Mouse (Mus musculus): Measurements from ENCODE around the gene Fam49a. TPM values are rescaled to one million over a fixed set of nuclear protein-coding genes. Genes with fewer than 3 reads are reported as not detected.

The Fam49a gene
- polyA plus RNA-seq (2012; rRNA removed): 2.4 and 3.4 TPM in 2 replicates

DNA sequence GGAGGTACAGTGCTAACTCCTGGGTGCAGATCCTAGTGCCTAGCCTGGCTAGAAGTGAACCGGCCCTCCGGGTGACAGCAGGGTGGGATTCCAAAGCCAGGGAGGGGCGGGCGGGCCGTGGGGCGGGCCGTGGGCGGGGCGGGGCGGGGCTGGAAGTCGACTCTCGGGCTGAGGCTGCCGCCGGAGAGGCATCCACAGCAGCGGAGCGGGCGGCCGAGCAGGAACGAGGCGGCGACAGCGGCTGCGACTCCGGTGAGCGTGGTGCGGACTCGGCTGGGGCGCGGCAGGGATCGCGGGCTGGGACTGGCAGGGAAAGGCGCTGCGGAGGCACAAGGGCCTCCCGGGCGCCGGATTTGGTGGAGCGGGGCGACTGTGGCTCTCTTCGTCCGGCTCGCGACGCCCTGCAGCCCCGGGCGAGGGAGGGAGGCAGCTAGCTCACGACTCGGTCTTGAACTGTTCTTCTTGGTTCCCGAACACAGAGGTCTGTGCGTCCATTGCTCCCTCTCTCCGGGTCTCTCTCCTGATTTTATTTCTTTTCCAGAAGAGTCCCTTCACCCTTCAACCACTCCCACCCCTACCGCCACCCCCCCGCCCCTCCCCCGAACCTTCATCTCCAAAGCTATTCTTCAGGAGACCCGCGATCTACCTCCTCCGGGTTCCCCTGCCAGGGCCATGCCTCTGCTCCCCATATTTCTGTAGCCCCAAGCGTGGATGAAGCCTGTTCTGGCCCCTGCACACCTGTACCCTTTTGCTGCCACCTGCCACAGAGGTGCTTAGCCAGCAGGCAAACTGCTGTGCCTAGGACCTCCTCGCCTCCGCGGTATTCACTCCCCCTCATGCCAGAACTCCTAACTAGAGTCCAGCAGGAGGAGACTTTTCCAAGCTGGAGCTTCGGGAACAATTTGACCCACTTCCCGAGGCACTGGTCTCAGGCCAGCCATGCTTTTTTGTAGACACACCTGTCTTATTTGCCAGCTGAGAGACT is at the start of gene Fam49a:
Gene Fam49a, plus strand, starts transcription at position 153 of the 985 bp plus-strand sequence.
- 2% methylated on average over 60 of the region's 62 CpGs for WGBS
- 0 out of 2 replicates have a peak, but pooled peaks cover 3% of the 10 kb centered on the region for H3K4me1 ChIP-seq (ENCODE audit: control insufficient read depth, insufficient read depth, low read length)
- peak within 1 kb of the TSS; percentile 47 for H3K27ac ChIP-seq (ENCODE audit: insufficient read depth, low read depth, low read length)
- peak; percentile 78 for DNase-seq
- H3K27me3 ChIP-seq (replicated peaks; ENCODE audit: control insufficient read depth, insufficient read depth, low read length): no peaks in the 10 kb centered on the region
- H3K36me3 ChIP-seq (ENCODE audit: control insufficient read depth, insufficient read depth, low read length): no peaks in the 10 kb centered on the region
- TF ChIP-seq POLR2A (IDR thresholded peaks at IDR 0.05; ENCODE audit: low read depth, low read length): peak; percentile 75
- TF ChIP-seq CTCF (conservative IDR thresholded peaks at IDR 0.05; ENCODE audit: insufficient read depth, insufficient read length, low read depth, low read length): no peak
- peak within 1 kb of the TSS; percentile 64 for H3K4me3 ChIP-seq (ENCODE audit: insufficient read depth, low read depth, low read length)

DNA sequence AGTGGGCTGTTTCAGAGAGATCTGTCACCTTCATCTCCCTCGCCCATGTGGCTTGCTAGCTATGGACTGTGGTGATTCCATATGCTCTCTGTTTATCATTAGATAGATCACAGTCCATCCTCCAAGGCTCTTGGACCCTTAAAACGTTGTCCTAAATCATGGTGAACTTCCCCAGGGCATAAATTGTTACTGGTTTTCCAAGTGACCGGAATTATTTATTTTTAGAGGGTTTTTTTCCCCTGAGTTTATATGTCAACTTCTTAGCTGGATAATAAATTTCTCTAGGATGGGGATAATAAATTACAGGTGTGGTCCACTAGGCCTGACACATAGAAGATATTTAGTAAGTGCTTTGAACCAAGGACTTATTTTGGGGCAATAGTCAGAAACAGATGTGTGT is 48.4 kb upstream of the Fam49a start:
- no peak overlapping the region for H3K4me3 ChIP-seq (ENCODE audit: insufficient read depth, low read depth, low read length)
- no peaks in the 10 kb centered on the region for H3K27me3 ChIP-seq (replicated peaks; ENCODE audit: control insufficient read depth, insufficient read depth, low read length)
- no peaks in the 10 kb centered on the region for H3K4me1 ChIP-seq (ENCODE audit: control insufficient read depth, insufficient read depth, low read length)
- H3K27ac ChIP-seq (ENCODE audit: insufficient read depth, low read depth, low read length): no peak overlapping the region
- DNase-seq: no peak
- TF ChIP-seq CTCF (conservative IDR thresholded peaks at IDR 0.05; ENCODE audit: insufficient read depth, insufficient read length, low read depth, low read length) (no peak), POLR2A (IDR thresholded peaks at IDR 0.05; ENCODE audit: low read depth, low read length) (no peak)
- no peaks in the 10 kb centered on the region for H3K36me3 ChIP-seq (ENCODE audit: control insufficient read depth, insufficient read depth, low read length)
- 44% methylated on average over 3 of the region's 3 CpGs for WGBS

DNA sequence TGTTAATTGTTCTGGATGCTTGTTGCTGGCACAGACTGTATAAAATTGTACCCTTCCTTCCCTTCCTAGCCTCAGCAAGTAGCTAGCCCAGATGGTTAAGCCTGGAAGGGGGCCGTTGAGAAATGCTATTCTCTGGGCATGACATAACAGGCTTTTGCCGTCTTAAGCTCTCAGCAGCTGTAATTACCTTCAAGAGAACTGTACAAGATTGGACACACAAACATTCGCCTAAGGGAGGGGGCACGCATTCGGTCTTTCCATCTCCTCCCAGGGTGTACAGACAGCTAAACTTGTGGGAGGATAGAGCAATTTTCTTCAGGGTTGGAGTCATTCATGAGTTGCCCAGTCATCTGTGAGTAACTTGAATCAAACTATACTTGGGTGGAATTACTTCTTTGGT is 43.0 kb upstream of the Fam49a start:
- Histone ChIP-seq H3K4me1 (ENCODE audit: control insufficient read depth, insufficient read depth, low read length) (no peaks in the 10 kb centered on the region), H3K27ac (ENCODE audit: insufficient read depth, low read depth, low read length) (no peak overlapping the region), H3K4me3 (ENCODE audit: insufficient read depth, low read depth, low read length) (no peak overlapping the region), H3K27me3 (replicated peaks; ENCODE audit: control insufficient read depth, insufficient read depth, low read length) (no peaks in the 10 kb centered on the region), H3K36me3 (ENCODE audit: control insufficient read depth, insufficient read depth, low read length) (no peaks in the 10 kb centered on the region)
- TF ChIP-seq CTCF (conservative IDR thresholded peaks at IDR 0.05; ENCODE audit: insufficient read depth, insufficient read length, low read depth, low read length): no peak
- DNase-seq: no peak
- WGBS: 70% methylated on average over 5 of the region's 5 CpGs

DNA sequence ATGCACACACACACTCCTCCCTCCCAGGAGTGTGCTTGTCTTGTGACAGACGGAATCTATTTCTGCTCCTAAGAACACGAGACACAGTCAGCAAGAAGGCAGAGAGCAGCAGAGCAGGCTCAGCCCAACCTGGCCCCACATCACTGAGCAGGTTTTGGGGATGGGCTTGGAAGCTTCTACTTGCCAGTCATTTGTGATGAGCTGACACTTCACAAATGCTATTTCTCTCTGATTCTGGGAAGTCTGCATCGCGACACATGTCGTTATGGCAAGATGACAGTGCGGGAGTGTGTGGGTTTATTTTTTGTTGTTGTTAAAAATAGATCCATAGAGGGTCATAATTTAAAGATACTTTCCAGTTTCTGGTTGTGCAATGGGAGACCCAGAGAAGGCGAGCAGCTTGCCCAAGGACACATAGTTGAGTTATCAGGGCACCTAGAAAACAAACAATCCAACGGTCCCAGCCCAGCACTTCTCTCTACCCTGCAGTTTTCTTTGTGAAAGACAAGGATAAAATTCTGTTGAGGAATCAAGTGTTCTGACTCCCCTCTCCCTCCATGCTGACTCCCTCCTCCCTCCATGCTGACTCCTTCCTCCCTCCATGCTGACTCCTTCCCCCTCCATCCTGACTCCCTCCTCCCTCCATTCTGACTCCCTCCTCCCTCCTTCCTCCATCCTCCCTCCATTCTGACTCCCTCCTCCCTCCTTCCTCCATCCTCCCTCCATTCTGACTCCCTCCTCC is 41.0 kb upstream of the Fam49a start:
- TF ChIP-seq CTCF (conservative IDR thresholded peaks at IDR 0.05; ENCODE audit: insufficient read depth, insufficient read length, low read depth, low read length) (no peak), POLR2A (IDR thresholded peaks at IDR 0.05; ENCODE audit: low read depth, low read length) (no peak)
- WGBS: 71% methylated on average over 8 of the region's 8 CpGs
- no peaks in the 10 kb centered on the region for H3K27me3 ChIP-seq (replicated peaks; ENCODE audit: control insufficient read depth, insufficient read depth, low read length)
- H3K4me1 ChIP-seq (ENCODE audit: control insufficient read depth, insufficient read depth, low read length): no peaks in the 10 kb centered on the region
- H3K4me3 ChIP-seq (ENCODE audit: insufficient read depth, low read depth, low read length): no peak overlapping the region
- no peaks in the 10 kb centered on the region for H3K36me3 ChIP-seq (ENCODE audit: control insufficient read depth, insufficient read depth, low read length)
- H3K27ac ChIP-seq (ENCODE audit: insufficient read depth, low read depth, low read length): no peak overlapping the region
- DNase-seq: no peak

DNA sequence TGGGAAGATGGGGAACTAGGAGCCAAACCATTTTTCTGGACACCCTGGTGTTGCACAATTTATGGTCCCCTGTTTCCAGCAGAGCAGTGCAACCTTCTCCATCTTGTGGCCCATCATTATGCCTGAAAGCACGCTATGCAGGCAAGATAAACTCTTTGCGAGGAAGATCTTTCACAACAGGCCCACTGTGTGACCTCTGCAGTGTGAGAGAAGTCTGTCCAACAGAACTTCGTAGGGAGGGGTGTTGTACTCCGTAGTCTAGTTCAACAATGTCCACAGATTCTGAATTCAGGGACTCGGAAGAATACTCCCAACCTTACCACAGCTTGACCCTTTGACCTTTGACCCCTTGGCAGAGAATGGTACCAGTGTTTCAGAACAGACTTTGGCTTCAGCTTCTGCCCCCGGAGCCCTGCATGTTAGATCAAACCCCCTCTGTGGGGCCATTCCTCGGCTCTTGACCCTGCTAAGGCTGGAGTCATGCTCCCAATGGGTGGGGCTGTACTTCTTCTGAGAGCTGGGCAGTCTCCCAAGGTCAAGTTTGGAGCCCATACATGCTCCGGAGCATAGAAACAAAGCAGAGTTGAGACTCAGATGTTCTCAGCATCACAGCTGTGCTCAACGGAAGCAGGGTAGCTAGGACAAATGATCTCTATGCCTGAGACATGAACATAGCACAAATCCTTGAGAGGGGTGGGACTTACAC is 39.2 kb upstream of the Fam49a start:
- 81% methylated on average over 9 of the region's 9 CpGs for WGBS
- no peak for DNase-seq
- Histone ChIP-seq H3K4me1 (ENCODE audit: control insufficient read depth, insufficient read depth, low read length) (no peaks in the 10 kb centered on the region), H3K27me3 (replicated peaks; ENCODE audit: control insufficient read depth, insufficient read depth, low read length) (no peaks in the 10 kb centered on the region), H3K4me3 (ENCODE audit: insufficient read depth, low read depth, low read length) (no peak overlapping the region), H3K27ac (ENCODE audit: insufficient read depth, low read depth, low read length) (no peak overlapping the region), H3K36me3 (ENCODE audit: control insufficient read depth, insufficient read depth, low read length) (no peaks in the 10 kb centered on the region)
- TF ChIP-seq POLR2A (IDR thresholded peaks at IDR 0.05; ENCODE audit: low read depth, low read length) (no peak), CTCF (conservative IDR thresholded peaks at IDR 0.05; ENCODE audit: insufficient read depth, insufficient read length, low read depth, low read length) (no peak)

DNA sequence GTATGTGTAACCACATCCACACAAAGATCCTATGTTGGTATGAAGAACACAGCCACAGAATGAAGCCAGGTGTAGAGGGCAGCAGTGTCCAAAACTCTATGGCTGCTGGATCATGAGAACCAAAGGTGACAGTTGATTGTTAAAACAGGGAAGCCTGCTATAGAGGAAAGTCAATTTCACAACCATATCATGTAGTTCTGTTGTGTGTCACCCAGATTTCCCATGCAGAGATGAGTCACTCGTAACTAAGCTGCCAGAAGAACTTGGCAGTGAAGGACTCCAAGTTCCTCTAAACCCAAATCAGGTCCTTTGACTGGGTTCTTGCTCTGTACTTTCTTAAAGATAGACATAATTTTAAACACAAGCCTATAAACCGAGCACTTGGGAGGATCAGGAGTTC is 38.6 kb upstream of the Fam49a start:
- Histone ChIP-seq H3K27ac (ENCODE audit: insufficient read depth, low read depth, low read length) (no peak overlapping the region), H3K36me3 (ENCODE audit: control insufficient read depth, insufficient read depth, low read length) (no peaks in the 10 kb centered on the region), H3K4me1 (ENCODE audit: control insufficient read depth, insufficient read depth, low read length) (no peaks in the 10 kb centered on the region), H3K4me3 (ENCODE audit: insufficient read depth, low read depth, low read length) (no peak overlapping the region), H3K27me3 (replicated peaks; ENCODE audit: control insufficient read depth, insufficient read depth, low read length) (no peaks in the 10 kb centered on the region)
- DNase-seq: no peak
- 63% methylated on average over 2 of the region's 2 CpGs for WGBS
- TF ChIP-seq POLR2A (IDR thresholded peaks at IDR 0.05; ENCODE audit: low read depth, low read length): no peak
- no peak for TF ChIP-seq CTCF (conservative IDR thresholded peaks at IDR 0.05; ENCODE audit: insufficient read depth, insufficient read length, low read depth, low read length)

Measured in kidney, adult 2 months (tissue).